Mouse (Mus musculus): ENCODE data around the gene Il34.
"Not testable (repeated sequence)": the region's sequence is repeated elsewhere in the genome, so short reads cannot be mapped to it uniquely, and the experiment has no call there.

Il34 gene

GRCm38 (mm10) chr8:110810481-110811065, 4.8 kb upstream of the Il34 start:
- DNase-seq (ENCODE audit: low spot score in 2 of 2), result no peak

DNA sequence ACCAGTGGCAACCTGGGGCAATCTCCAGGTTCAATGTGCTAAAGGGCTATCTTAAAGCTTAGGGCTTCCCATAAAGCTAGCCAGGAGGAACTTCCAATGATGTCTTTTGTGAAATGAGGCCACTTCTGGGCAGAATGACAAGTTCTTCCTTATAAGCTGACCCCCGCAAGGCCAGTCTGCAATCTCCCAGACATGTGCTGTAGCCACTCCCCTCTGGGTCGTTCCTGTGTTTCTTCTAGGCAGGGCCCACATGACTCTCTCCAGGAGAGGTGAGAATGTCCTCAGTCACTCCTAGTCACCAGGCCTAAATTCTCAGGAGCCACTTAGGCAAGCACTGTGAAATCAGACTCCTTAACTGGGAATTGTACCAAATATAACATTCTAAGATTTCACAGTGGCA, 4.1 kb upstream of the Il34 start:
- peak; percentile 39 to 45 for DNase-seq (ENCODE audit: low spot score in 2 of 2)

DNA sequence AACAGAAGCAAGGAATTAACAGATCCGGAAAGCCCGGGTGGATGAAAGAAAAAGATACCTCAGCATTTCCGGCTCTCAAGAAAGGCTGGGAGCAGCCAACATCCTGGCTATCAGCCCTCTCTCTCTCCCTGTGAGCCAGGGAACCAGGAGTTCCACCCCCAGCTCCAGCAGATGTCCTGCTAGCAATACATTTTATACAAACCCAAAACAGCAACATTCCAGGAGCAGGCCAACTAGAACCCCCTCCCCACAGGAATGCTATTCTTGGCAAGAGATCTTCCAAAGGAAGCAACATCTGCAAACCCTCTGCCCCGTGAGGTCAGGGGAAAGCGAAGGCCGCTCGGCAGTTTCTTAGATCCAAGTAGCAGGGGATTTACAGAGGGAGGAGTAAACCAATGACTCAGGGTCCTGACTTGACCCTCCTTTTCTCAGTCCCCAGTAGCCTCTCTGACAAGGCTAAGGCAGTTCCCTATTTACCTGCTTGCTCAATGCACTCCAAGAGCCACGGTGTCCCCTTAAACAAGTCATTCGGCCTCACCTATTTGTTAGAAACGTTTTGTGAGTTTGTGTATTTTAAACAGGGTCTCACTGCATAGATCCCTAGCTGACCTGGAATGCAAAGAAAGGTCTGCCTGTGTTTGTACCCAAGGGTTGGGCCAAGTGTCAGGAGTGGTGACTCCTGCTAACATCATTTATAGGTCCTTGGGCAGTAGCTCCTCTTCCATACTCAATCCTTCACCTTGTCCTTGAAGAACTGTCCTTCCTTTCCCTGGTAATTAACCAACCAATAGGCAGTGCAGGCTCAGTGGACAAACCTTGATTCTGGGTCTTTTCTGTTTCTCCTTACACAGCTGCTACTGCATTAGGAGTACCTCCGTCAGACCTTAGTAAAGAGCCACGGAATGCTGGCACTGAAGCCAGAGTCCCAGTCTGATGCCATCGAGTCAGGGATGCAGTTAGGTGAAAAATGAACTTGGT, 3.1 kb upstream of the Il34 start:
- DNase-seq (ENCODE audit: low spot score in 2 of 2), result peak; percentile 51 to 63

DNA sequence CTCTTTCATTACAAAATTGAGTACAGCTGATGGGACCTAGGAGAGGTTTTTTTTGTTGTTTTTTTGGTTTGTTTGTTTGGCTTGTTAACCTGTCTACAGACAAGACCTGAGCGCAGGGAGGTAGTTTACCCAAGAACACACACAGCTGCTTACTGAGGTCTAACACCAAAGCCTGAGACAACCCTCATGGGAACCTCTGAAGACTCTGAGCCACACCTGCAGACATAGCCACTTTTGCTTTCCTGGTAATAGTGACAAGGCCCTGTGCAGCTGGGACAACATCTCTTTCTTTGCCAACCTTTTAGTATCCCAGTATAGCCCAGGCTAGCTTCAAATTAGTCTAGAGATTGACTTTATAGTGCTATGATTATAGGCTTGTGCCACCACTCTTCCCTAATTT, 422 bp upstream of the Il34 start:
- no peak for DNase-seq (ENCODE audit: low spot score in 2 of 2)

DNA sequence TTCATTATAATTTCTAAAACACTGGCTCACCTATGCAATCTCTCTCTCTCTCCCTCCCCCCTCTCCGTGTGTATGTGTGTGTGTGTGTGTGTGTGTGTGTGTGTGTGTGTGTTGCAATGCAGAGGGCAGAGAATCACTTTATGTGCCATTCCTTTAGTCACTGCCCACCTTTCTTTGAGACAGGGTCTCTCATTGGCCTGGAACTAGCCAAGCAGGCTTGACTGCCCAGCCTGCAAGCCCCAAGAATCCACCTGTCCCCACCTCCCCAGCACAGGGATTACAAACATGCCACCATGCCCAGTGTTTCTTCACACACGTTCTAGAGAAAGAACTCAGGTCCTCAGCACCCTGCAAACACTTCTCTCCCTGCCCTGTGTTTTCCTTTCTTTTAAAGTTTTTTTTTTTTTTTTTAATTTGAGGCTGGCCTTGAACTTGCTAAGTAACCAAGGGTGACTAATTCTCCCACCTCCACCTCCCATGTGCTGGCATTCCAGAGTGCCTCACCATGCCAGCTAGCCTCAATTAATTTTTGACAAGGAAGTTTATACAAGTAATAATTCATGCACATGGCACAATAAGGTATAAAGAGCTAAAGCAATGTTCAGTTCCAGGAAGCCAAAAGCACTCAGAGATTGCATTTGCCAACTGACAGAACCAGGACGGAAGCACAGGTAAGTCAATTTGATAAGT, 754 bp downstream of the Il34 start:
- DNase-seq (ENCODE audit: low spot score in 2 of 2), result no peak

GRCm38 (mm10) chr8:110803856-110804255, 1.9 kb downstream of the Il34 start:
- DNase-seq (ENCODE audit: low spot score in 2 of 2), result no peak

DNA sequence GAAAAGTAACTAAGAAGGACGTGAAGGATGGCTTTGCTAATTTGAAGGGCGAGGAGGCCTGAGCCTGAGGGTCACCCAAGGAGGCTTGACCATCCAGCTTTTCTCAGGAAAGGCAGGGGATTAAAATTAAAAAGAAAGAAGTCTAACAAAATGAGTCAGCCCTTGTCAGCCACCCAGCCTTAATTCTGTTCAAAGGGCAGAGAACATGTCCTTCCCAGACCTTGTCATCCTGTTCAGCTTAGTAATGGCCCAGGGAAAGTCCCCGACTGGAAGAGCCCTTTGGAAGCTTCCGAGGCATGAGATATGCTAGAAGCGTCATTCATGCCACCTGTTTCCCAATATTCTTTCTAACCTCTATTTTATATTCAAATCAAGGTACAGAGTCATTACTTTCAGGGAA, 2.7 kb downstream of the Il34 start:
- no peak for DNase-seq (ENCODE audit: low spot score in 2 of 2)

- DNase-seq (ENCODE audit: low spot score in 2 of 2), result no peak
These were observed 8.6 kb downstream of the Il34 start for GRCm38 (mm10) chr8:110797086-110797485.

GRCm38 (mm10) chr8:110794363-110794965, 11.3 kb downstream of the Il34 start:
- DNase-seq (ENCODE audit: low spot score in 2 of 2), result no peak

DNA sequence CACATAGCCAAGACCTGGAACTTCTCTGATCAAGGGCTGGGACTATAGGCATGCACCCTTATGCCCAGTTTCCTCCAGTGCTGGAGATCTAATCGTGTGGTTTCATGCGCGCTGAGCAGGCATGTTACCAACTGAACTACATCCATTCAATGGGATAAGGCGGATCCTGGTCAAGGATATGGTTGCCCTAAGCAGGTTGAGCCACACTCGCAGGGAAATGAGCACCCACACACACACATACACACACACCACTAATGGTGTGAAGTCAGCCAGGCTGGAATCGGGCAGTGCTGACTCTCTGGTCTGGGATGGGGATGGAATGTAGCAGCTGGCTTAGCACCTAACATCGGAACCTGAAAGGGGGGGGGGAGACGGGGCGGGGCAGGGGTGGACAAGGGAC, 11.8 kb downstream of the Il34 start:
- DNase-seq (ENCODE audit: low spot score in 2 of 2), result no peak

DNA sequence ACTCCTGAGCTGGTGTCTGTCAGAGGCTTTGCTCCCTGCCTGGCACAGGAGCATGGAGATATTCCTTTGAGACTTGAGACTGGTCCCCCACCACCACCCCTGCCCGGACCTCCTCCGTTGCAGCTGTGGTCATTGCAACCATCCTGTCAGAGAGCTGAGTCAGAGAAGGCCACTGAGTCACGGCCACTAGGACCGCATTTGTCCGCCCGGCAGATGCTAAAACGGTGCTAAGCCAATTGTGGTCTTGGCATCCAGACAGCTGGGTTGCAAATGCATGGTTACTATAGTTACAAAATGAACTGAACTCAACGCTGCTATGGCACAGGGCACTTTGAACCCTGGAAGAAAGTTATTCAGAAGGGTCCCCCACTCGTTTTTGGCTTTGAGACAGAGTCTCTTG, 12.2 kb downstream of the Il34 start:
- no peak for DNase-seq (ENCODE audit: low spot score in 2 of 2)

- DNase-seq (ENCODE audit: low spot score in 2 of 2), result no peak
These were observed 13.0 kb downstream of the Il34 start for GRCm38 (mm10) chr8:110792574-110793200.

GRCm38 (mm10) chr8:110791164-110791563, 14.6 kb downstream of the Il34 start:
- DNase-seq (ENCODE audit: low spot score in 2 of 2), result no peak

- DNase-seq (ENCODE audit: low spot score in 2 of 2), result no peak
These were observed 15.5 kb downstream of the Il34 start for GRCm38 (mm10) chr8:110790270-110790669.

- no peak for DNase-seq (ENCODE audit: low spot score in 2 of 2)
These were observed 16.2 kb downstream of the Il34 start for GRCm38 (mm10) chr8:110789571-110789970.

GRCm38 (mm10) chr8:110788981-110789380, 16.7 kb downstream of the Il34 start:
- no peak for DNase-seq (ENCODE audit: low spot score in 2 of 2)

- DNase-seq (ENCODE audit: low spot score in 2 of 2), result no peak
These were observed 18.2 kb downstream of the Il34 start for GRCm38 (mm10) chr8:110787411-110787954.

GRCm38 (mm10) chr8:110786934-110787333, 18.8 kb downstream of the Il34 start:
- no peak for DNase-seq (ENCODE audit: low spot score in 2 of 2)

GRCm38 (mm10) chr8:110786501-110786900, 19.2 kb downstream of the Il34 start:
- not testable (repeated sequence) for DNase-seq (ENCODE audit: low spot score in 2 of 2)

DNA sequence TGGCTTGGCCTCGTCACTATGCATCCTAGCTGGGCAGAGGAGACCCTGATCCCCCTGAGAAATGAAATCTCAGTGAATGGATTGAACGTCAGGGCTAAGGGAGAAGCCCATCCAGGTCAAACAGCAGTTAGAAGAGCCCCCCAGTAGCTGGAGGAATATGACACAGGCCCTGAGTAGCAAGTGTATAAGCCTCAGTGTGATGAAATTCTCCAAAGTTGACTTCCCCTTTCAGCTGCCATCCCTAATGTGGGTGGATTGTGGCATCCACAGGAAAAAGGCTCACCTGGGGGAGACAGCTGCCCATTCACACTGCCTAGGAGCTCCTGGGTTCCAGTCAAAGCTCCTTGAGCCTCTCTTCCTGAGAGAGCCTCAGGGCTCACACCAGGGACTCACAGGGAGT, 20.4 kb downstream of the Il34 start:
- DNase-seq (ENCODE audit: low spot score in 2 of 2), result no peak

Data from heart, adult 9 months (tissue).